Mouse (Mus musculus) activated CD4-positive, CD25-positive, alpha-beta regulatory T cell, adult 4 months (primary cell): ENCODE data around the gene Vmn1r114. TPM values are rescaled to one million over a fixed set of nuclear protein-coding genes. Genes with fewer than 3 reads are reported as not detected.
"Not testable (repeated sequence)": the region's sequence is repeated elsewhere in the genome, so short reads cannot be mapped to it uniquely, and the experiment has no call there.

Source experiments
- ATAC-seq: one replicate; pipeline ENCODE4 v1.8.0; 2017
- polyA plus RNA-seq, 2 experiments: library from polyadenylated mRNA; unstranded; fragments of 100-300 nt; shearing (Covaris generic); gene quantifications; one replicate each; pipeline ENCODE4 v1.2.1; 2017

Vmn1r114 gene
- not detected for polyA plus RNA-seq

GRCm38 (mm10) chr7:20812086-20812485, at the start of gene Vmn1r114:
Vmn1r114 (minus strand) TSS chr7:20812186.
- not testable (repeated sequence) for ATAC-seq

GRCm38 (mm10) chr7:20844885-20845284, 32.9 kb upstream of the Vmn1r114 start, which contains the start of gene Vmn1r115:
Vmn1r115 (minus strand) TSS chr7:20844985.
- ATAC-seq, result not testable (repeated sequence)

- ATAC-seq, result not testable (repeated sequence)
Measured at GRCm38 (mm10) chr7:20786985-20787384, 25.0 kb downstream of the Vmn1r114 start, which contains the start of gene Vmn1r113. Vmn1r113 (plus strand) TSS chr7:20787285.

- not testable (repeated sequence) for ATAC-seq
Measured at GRCm38 (mm10) chr7:20770885-20771284, 41.1 kb downstream of the Vmn1r114 start, which contains the start of gene Vmn1r112. Vmn1r112 (plus strand) TSS chr7:20771185.

Other genes with a start within 250 kb of the Vmn1r114 start
- gene Gm4141, start 235.9 kb downstream of the Vmn1r114 start, polyA plus RNA-seq, result not detected
- under 1 TPM in 1 of 2 experiments, not detected in 1; 0.28 TPM for gene Gm4513, start 213.2 kb downstream of the Vmn1r114 start, polyA plus RNA-seq
- not detected for gene Vmn1r107, start 143.3 kb downstream of the Vmn1r114 start, polyA plus RNA-seq
- gene Vmn1r111, start 109.0 kb downstream of the Vmn1r114 start, polyA plus RNA-seq, result not detected
- not detected for gene Gm10668, start 81.6 kb downstream of the Vmn1r114 start, polyA plus RNA-seq
- not detected for gene Vmn1r112, start 41.0 kb downstream of the Vmn1r114 start, polyA plus RNA-seq
- gene Vmn1r113, start 24.9 kb downstream of the Vmn1r114 start, polyA plus RNA-seq, result not detected
- gene Vmn1r115, start 32.8 kb upstream of the Vmn1r114 start, polyA plus RNA-seq, result not detected
- gene Vmn1r116, start 60.1 kb upstream of the Vmn1r114 start, polyA plus RNA-seq, result not detected
- not detected for gene Vmn1r117, start 71.9 kb upstream of the Vmn1r114 start, polyA plus RNA-seq
- not detected for gene Vmn1r118, start 100.2 kb upstream of the Vmn1r114 start, polyA plus RNA-seq
- not detected for gene Vmn1r119, start 200.3 kb upstream of the Vmn1r114 start, polyA plus RNA-seq
- not detected for gene Vmn1r120, start 241.6 kb upstream of the Vmn1r114 start, polyA plus RNA-seq